Mouse (Mus musculus) cerebellum, adult 9-10 months (tissue): ENCODE measurements at regions not wholly inside any gene's neighbourhood (a gene's known extent, or its start where the extent isn't known, plus 50 kb on each side); places are given as distances from the start of the nearest gene placed in this dataset.
"Not testable (repeated sequence)": the region's sequence is repeated elsewhere in the genome, so short reads cannot be mapped to it uniquely, and the experiment has no call there.

Experiments used
- DNase-seq: peaks from one replicate; pipeline ENCODE4 v3.0.0; 2022

DNA sequence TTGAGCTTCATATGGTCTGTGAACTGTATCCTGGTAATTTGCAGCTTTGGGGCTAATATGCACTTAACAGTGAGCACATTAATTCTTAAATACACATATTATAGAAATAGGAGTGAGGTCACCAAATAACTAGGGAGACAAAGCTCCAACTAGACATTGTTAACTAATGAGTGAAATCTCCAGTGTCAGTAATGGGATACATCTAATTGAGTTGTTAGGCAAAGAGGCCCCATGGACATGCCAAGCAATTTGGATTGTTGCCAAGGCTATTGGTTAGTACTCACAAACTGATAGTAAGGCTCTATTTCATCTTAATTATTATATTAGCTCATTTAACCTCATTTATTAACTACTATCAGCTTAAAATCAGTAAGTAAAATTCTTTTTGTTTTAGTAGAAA is 698.5 kb downstream of the Triml1 start:
- DNase-seq, result no peak

GRCm38 (mm10) chr8:42402632-42403031 is 738.7 kb downstream of the Triml1 start:
- DNase-seq, result no peak

- DNase-seq, result no peak
Observed at GRCm38 (mm10) chr8:42396886-42397285, 744.4 kb downstream of the Triml1 start.

- DNase-seq, result no peak
Observed at GRCm38 (mm10) chr8:42388816-42389215, 752.5 kb downstream of the Triml1 start.

DNA sequence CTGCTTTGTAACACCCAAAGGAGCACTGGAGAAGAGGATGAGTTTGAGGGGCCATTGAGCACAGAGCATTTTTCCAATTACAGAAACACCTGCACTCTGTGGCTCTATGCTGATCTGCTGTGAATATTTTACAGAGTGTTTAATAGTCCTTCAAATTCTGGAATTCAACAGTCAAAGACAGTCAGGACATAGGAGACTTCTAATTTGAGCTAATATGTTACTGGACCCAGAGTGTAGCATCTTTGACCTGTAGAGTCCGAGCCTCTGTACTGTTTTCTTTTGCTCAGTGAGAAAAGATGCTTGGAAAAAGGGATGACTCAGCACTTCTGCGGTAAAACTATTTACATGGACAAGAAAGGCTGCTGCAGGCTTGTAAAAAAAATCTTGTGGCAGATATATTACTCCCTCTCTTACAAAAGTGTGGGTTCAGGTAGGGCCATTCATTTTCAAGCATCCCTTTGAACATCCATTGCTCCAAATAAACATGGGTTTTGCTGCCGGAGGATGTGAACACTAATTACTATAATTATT is 793.1 kb downstream of the Triml1 start:
- no peak for DNase-seq

- DNase-seq, result no peak
Observed at GRCm38 (mm10) chr8:42334708-42335107, 806.6 kb downstream of the Triml1 start.

DNA sequence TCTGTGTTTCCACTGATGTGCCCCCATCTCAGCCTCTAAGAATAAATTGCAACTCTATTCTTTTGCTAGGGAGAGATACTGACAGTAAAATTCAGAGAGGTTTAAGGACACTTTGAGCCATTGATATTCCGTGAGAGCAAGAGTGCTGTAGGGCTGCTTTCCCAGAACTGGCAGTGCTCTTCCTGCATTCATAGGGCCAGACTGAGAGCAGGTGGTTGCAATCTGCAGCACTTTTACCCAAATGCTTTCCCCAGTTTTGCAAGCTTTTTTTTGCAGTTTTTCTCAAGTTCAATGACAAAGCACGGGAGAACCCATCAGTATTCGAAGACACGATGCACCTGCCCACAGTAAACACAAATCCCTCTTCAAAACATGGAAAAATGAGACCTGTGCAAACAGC is 816.6 kb downstream of the Triml1 start:
- no peak for DNase-seq

GRCm38 (mm10) chr8:42322862-42323261 is 818.4 kb downstream of the Triml1 start:
- no peak for DNase-seq

DNA sequence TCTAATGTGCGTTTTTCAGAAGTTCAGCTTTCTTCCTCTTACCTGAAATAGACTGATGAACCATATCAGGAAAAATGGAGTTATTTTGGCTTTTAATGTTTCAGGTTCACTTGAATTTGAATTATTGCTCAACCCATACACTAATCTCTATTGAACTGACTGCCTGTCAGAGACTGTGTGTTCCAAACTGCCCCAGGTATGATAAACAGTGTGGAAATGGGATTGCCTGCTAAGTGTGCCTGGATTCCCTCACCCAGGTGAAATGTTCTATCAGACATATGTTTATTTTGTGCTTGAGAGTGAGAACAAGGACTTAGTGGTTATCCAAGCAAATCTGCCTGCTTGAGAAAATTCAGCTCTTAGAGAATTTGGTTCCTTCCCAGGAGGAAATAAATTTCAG is 830.2 kb downstream of the Triml1 start:
- no peak for DNase-seq

DNA sequence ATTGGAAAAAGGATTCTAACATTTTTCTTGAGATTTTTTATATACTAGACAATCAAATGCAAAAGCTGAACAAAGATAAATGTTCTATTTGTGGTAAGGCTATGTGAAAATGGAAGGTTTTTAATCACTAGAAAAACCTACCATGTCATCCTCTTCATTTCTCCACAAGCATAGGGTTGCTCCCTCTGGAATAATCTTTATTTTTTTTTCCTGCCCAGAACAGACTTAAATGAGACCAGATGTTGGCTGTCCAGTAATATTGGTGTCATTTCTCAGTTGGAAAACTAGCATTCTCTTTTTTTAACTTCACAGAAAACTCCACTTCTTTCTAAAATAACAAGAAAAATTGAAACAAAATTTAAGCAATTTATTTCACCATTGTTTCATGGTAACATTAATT is 849.9 kb downstream of the Triml1 start:
- DNase-seq, result no peak

GRCm38 (mm10) chr8:42282011-42282410 is 859.3 kb downstream of the Triml1 start:
- no peak for DNase-seq

DNA sequence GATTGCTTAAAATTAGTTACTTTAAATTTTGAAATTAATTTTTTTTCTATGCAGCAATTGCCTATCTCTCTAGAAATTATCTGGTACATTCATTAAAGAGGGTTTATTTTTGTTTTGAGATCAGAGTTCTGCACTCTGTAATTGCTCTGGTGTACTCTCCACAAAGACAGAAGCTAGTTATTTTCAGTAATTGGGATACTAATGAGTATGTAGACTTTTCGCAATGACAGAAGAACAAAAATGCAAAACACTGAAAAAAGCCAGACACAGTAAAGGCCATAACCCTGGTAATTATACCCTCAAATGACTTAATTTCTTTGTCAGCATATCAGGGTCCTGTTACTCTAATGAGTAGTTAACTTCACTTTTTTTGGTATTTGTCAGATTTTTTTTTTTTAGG is 836.5 kb upstream of the Frg1 start:
- no peak for DNase-seq

DNA sequence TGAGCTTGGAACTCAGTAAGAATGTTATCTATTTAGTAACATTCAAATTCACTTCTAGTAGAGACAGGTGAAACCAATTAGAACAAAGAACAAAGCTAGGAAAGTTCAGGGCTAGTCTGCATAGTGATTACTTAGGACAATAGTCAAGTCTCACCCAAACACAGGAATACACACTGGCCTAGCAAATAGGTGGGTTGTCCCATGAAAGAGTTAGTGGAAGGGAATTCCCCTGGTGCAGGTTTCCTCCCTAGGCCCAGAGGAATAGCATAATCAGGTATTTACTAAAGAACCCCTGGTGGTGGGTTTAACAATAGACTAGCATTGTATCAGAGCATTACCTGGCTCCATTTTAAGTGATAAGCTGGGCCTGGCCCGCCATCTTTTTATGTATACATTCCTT is 825.4 kb upstream of the Frg1 start:
- not testable (repeated sequence) for DNase-seq

- DNase-seq, result no peak
Observed at GRCm38 (mm10) chr8:42219857-42220600, 803.2 kb upstream of the Frg1 start.

DNA sequence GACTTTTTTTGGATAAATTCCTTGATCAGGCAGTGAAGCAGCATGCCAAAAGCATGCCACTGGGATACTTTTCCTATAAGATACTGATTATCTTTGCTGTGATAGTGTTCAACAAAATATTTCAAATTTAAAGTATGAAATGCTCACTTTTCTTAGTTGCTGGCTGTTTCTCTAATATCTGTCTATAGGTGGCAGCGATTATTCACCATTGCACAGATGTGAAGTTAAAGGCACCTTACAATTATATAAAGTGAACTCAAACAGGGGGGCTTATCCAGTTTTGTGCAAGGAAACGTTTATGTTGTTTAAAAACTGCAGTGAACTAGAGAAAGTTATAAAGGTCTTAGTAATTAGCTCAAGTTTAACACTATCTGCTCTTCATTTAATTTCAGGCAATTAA is 794.1 kb upstream of the Frg1 start:
- DNase-seq, result no peak

- DNase-seq, result no peak
Observed at GRCm38 (mm10) chr8:42209989-42210388, 793.1 kb upstream of the Frg1 start.

- peak; percentile 1 for DNase-seq
Observed at GRCm38 (mm10) chr8:42197257-42197656, 780.4 kb upstream of the Frg1 start.

- no peak for DNase-seq
Observed at GRCm38 (mm10) chr8:42193902-42194550, 777.2 kb upstream of the Frg1 start.

- DNase-seq, result no peak
Observed at GRCm38 (mm10) chr8:42187083-42187482, 770.2 kb upstream of the Frg1 start.

DNA sequence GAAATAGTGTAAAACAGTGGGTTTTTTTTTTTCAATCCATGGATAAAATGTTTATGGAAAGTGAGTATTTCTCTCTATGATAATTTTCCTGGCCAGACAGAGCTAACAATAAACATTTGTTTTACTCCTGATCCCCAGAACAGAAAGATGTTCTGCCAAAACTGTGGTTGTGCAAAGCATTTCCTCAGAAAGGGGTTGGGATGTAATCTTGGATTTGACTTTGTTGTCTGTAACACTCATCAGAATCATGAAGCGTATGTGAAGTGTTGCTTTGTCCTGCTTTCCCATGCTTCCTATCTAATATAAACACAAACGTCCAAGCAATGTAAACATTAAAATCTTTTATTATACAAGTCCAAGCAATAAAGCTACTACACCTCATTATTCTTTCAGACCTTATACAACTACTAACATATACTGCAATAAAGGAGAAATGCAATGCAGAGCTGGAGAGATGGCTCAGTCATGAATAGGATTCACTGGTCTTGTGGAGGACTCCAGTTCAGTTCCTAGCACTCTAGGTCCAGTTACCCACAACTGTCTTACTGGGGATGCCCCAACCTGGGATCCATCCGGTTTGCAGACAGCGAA is 766.5 kb upstream of the Frg1 start:
- no peak for DNase-seq

- DNase-seq, result no peak
Observed at GRCm38 (mm10) chr8:42162441-42162840, 745.6 kb upstream of the Frg1 start.

GRCm38 (mm10) chr8:42157006-42157405 is 740.1 kb upstream of the Frg1 start:
- no peak for DNase-seq

GRCm38 (mm10) chr8:42156588-42156987 is 739.7 kb upstream of the Frg1 start:
- DNase-seq, result no peak

GRCm38 (mm10) chr8:42144685-42145084 is 727.8 kb upstream of the Frg1 start:
- no peak for DNase-seq
